Mouse (Mus musculus): ENCODE data around the gene Gm21983. TPM values are rescaled to one million over a fixed set of nuclear protein-coding genes. Genes with fewer than 3 reads are reported as not detected.
A peak's percentile ranks its signal among the peaks of the same experiment; 100 is the strongest.

The Gm21983 gene
- polyA plus RNA-seq, 1 experiment: not detected

DNA sequence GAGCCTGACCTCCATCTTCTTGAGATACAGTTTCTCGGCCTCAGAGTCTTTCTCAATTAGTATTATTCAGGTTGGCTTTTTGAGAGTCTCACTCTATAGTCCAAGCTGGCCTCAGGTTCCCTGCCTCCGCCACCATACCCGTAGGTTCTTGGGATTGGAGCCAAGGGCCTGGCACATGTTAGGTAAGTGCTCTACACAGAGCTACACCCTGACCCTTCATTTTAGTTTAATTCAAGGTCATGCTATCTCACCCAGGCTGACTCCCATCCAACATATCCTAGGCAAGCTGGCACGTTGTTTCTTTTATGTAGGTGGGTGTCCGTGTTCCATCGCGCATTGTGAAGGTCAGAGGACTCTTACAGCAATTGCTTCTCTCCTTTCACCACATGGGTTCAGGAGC lies 6.0 kb downstream of the Gm21983 start:
- Histone ChIP-seq H3K4me1 (ENCODE audit: control insufficient read depth, insufficient read depth, low read length) (0 out of 2 replicates have a peak, but pooled peaks cover 3% of the 10 kb centered on the region), H3K4me3 (replicated peaks; ENCODE audit: extremely low read depth, low read depth, low read length) (no peak overlapping the region)
- WGBS: 87% methylated on average over 7 of the region's 7 CpGs
- no peak for TF ChIP-seq CTCF (IDR thresholded peaks at IDR 0.05; ENCODE audit: insufficient read depth, low read length)
- TF ChIP-seq POLR2A (IDR thresholded peaks at IDR 0.05; ENCODE audit: borderline replicate concordance, extremely low read depth, low read depth, low read length): no peak
- DNase-seq: no peak

DNA sequence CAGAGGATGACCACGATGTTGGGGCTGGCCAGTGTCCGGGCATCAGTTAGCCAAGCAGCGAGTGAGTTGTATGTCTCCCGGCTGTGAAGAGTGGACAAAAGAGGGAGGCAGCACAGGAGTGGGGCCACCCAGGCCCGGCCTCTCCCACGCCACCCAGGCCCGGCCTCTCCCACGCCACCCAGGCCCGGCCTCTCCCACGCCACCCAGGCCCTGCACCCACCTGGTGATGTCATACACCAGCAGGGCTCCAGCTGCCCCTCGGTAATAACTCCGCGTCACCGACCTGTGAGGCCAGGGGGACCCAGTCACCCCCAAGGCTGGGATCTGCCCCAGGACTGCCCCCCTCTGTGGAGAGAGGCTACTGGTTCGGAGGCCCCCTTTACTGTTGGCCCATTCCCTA lies 6.4 kb downstream of the Gm21983 start:
- H3K4me3 ChIP-seq (replicated peaks; ENCODE audit: extremely low read depth, low read depth, low read length): no peak overlapping the region
- TF ChIP-seq CTCF (IDR thresholded peaks at IDR 0.05; ENCODE audit: insufficient read depth, low read length): no peak
- TF ChIP-seq POLR2A (IDR thresholded peaks at IDR 0.05; ENCODE audit: borderline replicate concordance, extremely low read depth, low read depth, low read length): no peak
- H3K4me1 ChIP-seq (ENCODE audit: control insufficient read depth, insufficient read depth, low read length): 0 out of 2 replicates have a peak, but pooled peaks cover 3% of the 10 kb centered on the region
- no peak for DNase-seq
- WGBS: 92% methylated on average over 15 of the region's 15 CpGs

DNA sequence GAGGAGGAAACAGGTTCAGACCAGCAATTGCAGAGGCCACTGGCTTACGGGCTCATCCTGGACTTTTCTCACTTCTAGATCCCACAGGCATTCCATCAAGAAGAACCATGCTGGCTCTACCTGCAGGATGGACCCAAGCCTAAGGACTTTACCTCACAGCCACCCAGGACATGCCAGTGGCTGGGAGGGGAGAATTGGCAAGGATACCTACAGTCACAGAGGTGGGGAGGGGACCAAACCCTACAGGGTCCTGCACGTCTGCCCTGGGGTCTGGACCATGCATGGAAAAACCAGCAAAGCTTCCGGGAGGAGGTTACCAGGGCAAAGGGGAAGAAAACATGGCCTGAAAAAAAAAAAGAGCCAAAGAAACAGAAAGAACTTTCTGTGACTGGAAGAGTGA lies 9.9 kb downstream of the Gm21983 start:
- Histone ChIP-seq H3K4me1 (ENCODE audit: control insufficient read depth, insufficient read depth, low read length) (peaks cover 4% of the 10 kb centered on the region; the same call in 1 of the 2 replicates), H3K4me3 (replicated peaks; ENCODE audit: extremely low read depth, low read depth, low read length) (no peak overlapping the region)
- WGBS: 91% methylated on average over 3 of the region's 3 CpGs
- TF ChIP-seq CTCF (IDR thresholded peaks at IDR 0.05; ENCODE audit: insufficient read depth, low read length) (no peak), POLR2A (IDR thresholded peaks at IDR 0.05; ENCODE audit: borderline replicate concordance, extremely low read depth, low read depth, low read length) (no peak)
- no peak for DNase-seq

DNA sequence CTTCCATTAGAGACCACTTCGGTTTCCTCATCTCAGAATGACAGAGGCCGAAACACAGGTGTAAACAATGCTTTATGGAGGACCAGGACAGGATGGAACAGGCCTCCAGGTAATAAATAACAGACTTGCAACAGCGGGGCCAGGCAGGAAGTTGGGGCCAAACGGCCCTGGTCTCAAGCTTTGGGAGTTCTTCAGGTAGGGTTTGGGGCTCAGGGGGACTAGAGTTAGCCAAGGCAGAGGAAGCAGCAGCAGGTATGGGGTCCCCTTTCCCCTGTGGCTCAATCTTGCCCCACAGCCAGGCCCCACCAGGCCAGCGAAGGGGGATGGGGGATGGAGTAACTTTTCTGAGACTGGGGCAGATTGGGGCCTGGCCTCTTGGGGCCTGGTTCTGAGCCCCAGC lies 12.5 kb downstream of the Gm21983 start:
- whole genome bisulfite sequencing: 92% methylated on average over 5 of the region's 5 CpGs
- DNase-seq: no peak

DNA sequence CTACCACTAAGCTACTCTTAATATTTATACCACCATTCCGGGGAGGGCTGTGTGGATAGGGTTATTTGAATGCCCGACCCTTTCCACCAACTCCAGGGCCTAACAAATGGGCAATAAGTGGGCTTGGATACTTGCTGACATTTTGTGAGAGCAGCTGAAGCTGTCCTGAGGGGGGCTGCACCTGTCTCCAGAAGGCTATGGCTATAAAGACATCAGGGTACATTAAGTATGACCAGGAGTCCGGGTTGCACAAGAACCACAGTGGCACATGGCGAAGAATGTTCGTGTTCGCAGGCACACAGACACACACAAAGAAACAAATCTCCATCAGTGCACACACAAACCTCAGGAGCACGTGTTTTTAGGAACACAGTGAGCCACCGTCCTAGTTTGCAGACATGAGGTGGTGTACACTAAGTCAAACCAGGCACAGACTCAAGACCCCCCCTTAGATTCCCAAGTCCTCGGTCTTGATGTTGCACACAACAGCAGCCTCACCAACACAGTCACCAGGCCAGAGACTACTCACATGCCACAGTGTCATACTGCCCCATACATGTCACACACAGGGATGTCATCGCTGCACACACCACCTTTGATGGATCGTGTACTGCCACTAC lies 13.3 kb downstream of the Gm21983 start:
- peak overlapping the region; percentile 57 for H3K4me3 ChIP-seq (replicated peaks; ENCODE audit: extremely low read depth, low read depth, low read length)
- 61% methylated on average over 11 of the region's 11 CpGs for WGBS
- H3K4me1 ChIP-seq (ENCODE audit: control insufficient read depth, insufficient read depth, low read length): peaks cover 29% of the 10 kb centered on the region
- no peak for TF ChIP-seq POLR2A (IDR thresholded peaks at IDR 0.05; ENCODE audit: borderline replicate concordance, extremely low read depth, low read depth, low read length)
- TF ChIP-seq CTCF (IDR thresholded peaks at IDR 0.05; ENCODE audit: insufficient read depth, low read length): no peak
- no peak for DNase-seq

More for the DNA sequence above, 12.5 kb downstream of the Gm21983 start:
- Histone ChIP-seq H3K4me3 (replicated peaks; ENCODE audit: extremely low read depth, low read depth, low read length) (no peak overlapping the region), H3K4me1 (ENCODE audit: control insufficient read depth, insufficient read depth, low read length) (peaks cover 23% of the 10 kb centered on the region)
- no peak for TF ChIP-seq POLR2A (IDR thresholded peaks at IDR 0.05; ENCODE audit: borderline replicate concordance, extremely low read depth, low read depth, low read length)
- TF ChIP-seq CTCF (IDR thresholded peaks at IDR 0.05; ENCODE audit: insufficient read depth, low read length): no peak

DNA sequence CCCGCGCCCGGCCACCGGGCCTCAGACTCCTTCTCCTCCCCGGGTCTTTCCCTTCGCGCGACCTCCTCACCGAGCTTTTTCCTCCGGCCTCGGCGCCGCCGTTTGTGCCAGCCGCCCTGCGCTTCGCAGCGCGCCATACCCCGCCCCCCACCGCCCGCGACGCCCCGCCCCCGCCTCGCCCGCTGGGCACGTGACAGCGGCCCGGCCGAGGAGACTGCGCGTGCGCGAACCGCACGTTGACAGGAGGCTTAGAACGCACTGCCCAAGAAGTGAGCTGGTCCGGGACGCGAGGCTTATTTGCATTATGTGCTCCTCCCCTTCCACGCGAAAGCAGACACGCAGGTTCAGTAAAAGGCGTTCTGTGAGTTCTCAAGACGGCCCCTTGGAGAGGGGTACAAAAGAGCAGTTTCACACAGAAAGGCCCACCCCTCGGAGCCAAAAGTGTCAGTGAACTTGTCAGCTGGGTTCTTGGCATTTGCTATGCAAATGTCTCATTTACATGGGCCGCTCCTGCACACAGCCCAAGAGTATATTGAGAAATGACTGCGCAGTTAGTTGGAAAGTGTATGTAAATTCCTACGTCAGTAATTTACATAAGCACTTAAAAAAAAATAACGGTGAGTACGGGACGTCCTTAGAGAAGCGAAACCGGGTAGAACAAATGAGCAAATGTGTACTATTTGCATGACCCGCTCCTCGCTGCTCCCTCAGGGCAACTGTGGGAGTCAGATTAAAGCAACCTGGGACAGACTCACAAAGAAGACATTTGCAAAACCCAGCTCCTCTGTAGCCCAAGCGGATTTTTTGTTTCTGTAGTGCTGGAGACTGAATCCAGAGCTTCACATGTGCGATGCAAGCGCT lies 14.0 kb downstream of the Gm21983 start, which contains the start of gene Egln2:
TSS of gene Egln2 (minus strand) at position 189 of the 861 bp plus-strand sequence.
- TF ChIP-seq CTCF (IDR thresholded peaks at IDR 0.05; ENCODE audit: insufficient read depth, low read length) (no peak), POLR2A (IDR thresholded peaks at IDR 0.05; ENCODE audit: borderline replicate concordance, extremely low read depth, low read depth, low read length) (peak; percentile 91; the same call in 1 of the 2 replicates)
- WGBS: 1% methylated on average over 61 of the region's 61 CpGs
- Histone ChIP-seq H3K4me3 (replicated peaks; ENCODE audit: extremely low read depth, low read depth, low read length) (peak within 1 kb of the TSS; percentile 75), H3K4me1 (ENCODE audit: control insufficient read depth, insufficient read depth, low read length) (peaks cover 32% of the 10 kb centered on the region)
- peak; percentile 94 for DNase-seq

DNA sequence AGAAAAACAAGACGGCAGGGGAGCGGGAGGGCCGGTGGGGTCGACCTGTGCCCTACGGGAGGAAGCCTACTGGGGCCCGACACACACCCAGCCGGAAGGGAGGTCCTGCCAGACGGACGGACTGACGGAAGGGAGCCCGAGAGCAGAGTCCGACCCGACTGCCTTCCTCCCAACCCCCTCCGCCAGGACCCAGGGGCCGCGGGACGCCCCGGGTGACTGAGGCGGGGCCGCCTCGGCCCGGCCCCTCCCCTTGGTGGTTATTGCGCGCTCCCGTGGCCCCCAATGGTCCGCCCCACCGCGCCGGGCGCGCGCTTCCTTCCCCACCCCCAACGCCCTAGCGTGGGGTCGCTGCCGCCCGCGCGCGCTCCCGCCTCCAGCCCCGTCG lies 14.7 kb downstream of the Gm21983 start:
- Histone ChIP-seq H3K4me1 (ENCODE audit: control insufficient read depth, insufficient read depth, low read length) (peaks cover 36% of the 10 kb centered on the region), H3K4me3 (replicated peaks; ENCODE audit: extremely low read depth, low read depth, low read length) (peak overlapping the region; percentile 75)
- TF ChIP-seq CTCF (IDR thresholded peaks at IDR 0.05; ENCODE audit: insufficient read depth, low read length): no peak
- peak; percentile 93 for TF ChIP-seq POLR2A (IDR thresholded peaks at IDR 0.05; ENCODE audit: borderline replicate concordance, extremely low read depth, low read depth, low read length)
- WGBS: under 1% methylated on average over 43 of the region's 43 CpGs
- DNase-seq: peak; percentile 86

DNA sequence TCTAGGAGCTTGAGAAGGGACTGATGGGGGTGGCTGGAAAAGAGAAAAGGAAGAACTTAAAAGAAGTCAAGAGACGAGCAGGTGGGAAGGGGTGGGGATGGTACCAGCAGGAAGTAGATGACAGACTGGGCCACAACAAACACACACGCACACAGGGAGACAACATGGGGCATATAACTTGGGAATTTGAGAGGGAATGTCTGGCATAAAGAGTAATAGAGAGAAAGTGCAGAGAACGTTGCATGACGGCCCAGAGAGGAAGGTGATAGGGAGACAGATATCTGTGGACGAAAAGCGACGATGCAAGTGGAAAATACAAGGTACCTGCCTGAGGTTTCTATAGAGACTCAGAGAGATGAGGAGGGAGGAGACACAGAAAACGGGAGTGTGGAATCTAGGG lies 15.2 kb downstream of the Gm21983 start:
- Histone ChIP-seq H3K4me3 (replicated peaks; ENCODE audit: extremely low read depth, low read depth, low read length) (peak overlapping the region; percentile 75), H3K4me1 (ENCODE audit: control insufficient read depth, insufficient read depth, low read length) (peaks cover 36% of the 10 kb centered on the region)
- TF ChIP-seq POLR2A (IDR thresholded peaks at IDR 0.05; ENCODE audit: borderline replicate concordance, extremely low read depth, low read depth, low read length) (no peak), CTCF (IDR thresholded peaks at IDR 0.05; ENCODE audit: insufficient read depth, low read length) (no peak)
- DNase-seq: no peak
- WGBS: 2% methylated on average over 8 of the region's 8 CpGs

DNA sequence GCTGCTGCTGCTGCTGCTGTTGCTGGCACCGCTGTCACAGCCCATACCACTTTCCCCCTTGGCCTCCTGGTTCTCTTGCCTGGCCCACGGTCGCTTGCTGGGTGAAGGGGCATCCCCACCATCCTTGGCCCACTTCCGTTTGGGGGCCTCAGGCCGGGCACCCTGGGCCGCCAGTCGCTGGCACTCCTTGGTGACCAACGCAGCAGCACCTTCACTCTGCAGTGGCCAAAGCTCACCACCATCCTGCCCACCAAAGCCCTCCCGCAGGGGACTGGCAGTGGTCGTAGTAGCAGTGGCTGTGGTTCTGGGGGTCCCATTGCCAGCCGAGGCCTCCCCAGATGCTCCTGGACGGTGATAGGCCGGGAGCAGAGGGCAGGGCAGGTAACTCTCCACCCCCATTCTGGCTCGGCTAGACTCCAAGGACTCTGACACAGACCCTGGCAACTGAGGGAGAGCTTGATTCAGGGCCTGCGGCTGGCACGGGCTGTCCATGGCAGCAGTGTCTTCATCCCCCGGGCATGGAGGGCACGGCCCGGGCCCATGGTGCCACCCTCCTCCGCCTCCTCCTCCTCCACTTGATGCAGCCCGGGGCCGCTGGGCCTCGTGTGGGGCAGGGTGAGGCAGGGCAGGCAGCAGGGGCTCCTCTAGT lies 15.8 kb downstream of the Gm21983 start:
- TF ChIP-seq POLR2A (IDR thresholded peaks at IDR 0.05; ENCODE audit: borderline replicate concordance, extremely low read depth, low read depth, low read length) (peak; percentile 25; the same call in 1 of the 2 replicates), CTCF (IDR thresholded peaks at IDR 0.05; ENCODE audit: insufficient read depth, low read length) (no peak)
- WGBS: 48% methylated on average over 23 of the region's 23 CpGs
- DNase-seq: peak; percentile 41
- Histone ChIP-seq H3K4me1 (ENCODE audit: control insufficient read depth, insufficient read depth, low read length) (peaks cover 41% of the 10 kb centered on the region), H3K4me3 (replicated peaks; ENCODE audit: extremely low read depth, low read depth, low read length) (peak overlapping the region; percentile 75)

All from lung, adult 2 months (tissue).